Mouse (Mus musculus) MEL (cell line): ENCODE data around the gene Acot3.

Experiments
- CTCF ChIP-seq, 3 experiments: IDR thresholded peaks in 2 of 3; conservative IDR thresholded peaks in 1 of 3; 2 replicates each; pipeline ENCODE4 v1.5.1; 2011 to 2012; ENCODE audit warnings: low read length in 3 of 3, low read depth in 2 of 3, mild to moderate bottlenecking in 2 of 3, improper control_type of control experiment in 1 of 3, inconsistent platforms in 1 of 3, mixed read lengths in 1 of 3, moderate library complexity in 1 of 3; ENCODE audit not compliant: control insufficient read depth in 1 of 3, insufficient read depth in 1 of 3, poor library complexity in 1 of 3, severe bottlenecking in 1 of 3
- EP300 ChIP-seq, 2 experiments: IDR thresholded peaks; 2 replicates each; pipeline ENCODE4 v1.6.1; 2011; ENCODE audit warnings: improper control_type of control experiment in 2 of 2, low read length in 2 of 2, low read depth in 1 of 2, mild to moderate bottlenecking in 1 of 2
- GABPA ChIP-seq: IDR thresholded peaks from 2 replicates; pipeline ENCODE4 v1.6.1; 2012; ENCODE audit warnings: low read depth, mild to moderate bottlenecking, inconsistent platforms, low read length, improper control_type of control experiment, moderate library complexity
- GATA1 ChIP-seq: IDR thresholded peaks from 2 replicates; pipeline ENCODE4 v1.6.1; 2011; ENCODE audit warnings: low read depth, low read length, improper control_type of control experiment
- POLR2A ChIP-seq, 2 experiments: IDR thresholded peaks; 2 replicates each; pipeline ENCODE4 v1.6.1; 2011 to 2012; ENCODE audit warnings: low read length in 2 of 2, mild to moderate bottlenecking in 2 of 2, control low read depth in 1 of 2, improper control_type of control experiment in 1 of 2, low read depth in 1 of 2, moderate library complexity in 1 of 2; ENCODE audit not compliant: control insufficient read depth in 1 of 2, insufficient read depth in 1 of 2, poor library complexity in 1 of 2
- SIN3A ChIP-seq: IDR thresholded peaks from 2 replicates; pipeline ENCODE4 v1.6.1; 2012; ENCODE audit warnings: low read length, improper control_type of control experiment, inconsistent platforms
- USF1 ChIP-seq: IDR thresholded peaks from 2 replicates; pipeline ENCODE4 v1.6.1; 2014; ENCODE audit warnings: low read depth, mild to moderate bottlenecking, inconsistent platforms, low read length, improper control_type of control experiment, moderate library complexity

DNA sequence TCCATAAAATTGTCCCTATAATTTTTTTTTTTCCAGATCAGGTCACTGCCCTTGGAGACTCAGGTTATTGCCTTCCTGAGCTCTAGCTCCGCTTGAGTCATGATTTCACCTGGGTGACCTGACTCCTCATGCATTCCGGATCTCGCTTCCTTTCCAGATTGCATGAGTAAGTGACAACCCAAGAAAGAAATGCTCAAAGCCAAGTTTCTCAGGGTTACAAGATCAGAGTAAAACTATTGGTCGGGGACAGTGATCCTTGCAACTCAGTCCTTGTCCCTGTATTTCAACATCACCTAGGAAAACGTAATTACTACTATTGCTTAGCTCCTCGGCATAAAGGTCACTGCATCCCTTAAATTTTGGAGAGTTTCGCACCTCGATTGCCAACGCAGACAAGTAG lies 17.0 kb downstream of the Acot3 start, which contains the start of gene Acot5:
- TF ChIP-seq CTCF (IDR thresholded peaks at IDR 0.05 in 2 of 3, conservative IDR thresholded peaks at IDR 0.05 in 1 of 3; ENCODE audit: control insufficient read depth in 1 of 3, insufficient read depth in 1 of 3, low read depth in 2 of 3, low read length in 3 of 3, poor library complexity in 1 of 3, severe bottlenecking in 1 of 3) (no peak), EP300 (IDR thresholded peaks at IDR 0.05; ENCODE audit: low read depth in 1 of 2, low read length in 2 of 2) (no peak), SIN3A (no peak), GATA1 (no peak), GABPA (no peak), USF1 (no peak), POLR2A (IDR thresholded peaks at IDR 0.05; ENCODE audit: control insufficient read depth in 1 of 2, insufficient read depth in 1 of 2, low read depth in 1 of 2, low read length in 2 of 2, poor library complexity in 1 of 2) (no peak)
